Mouse (Mus musculus): ENCODE results near the gene Rab13. TPM values are rescaled to one million over a fixed set of nuclear protein-coding genes. Genes with fewer than 3 reads are reported as not detected.
A peak's percentile ranks its signal among the peaks of the same experiment; 100 is the strongest.

Gene Rab13
- polyA plus RNA-seq, 2 experiments: 2.9 to 4.3 TPM

GRCm38 (mm10) chr3:90265034-90265931 lies 51.8 kb downstream of the Rab13 start, which contains the start of gene Dennd4b:
Gene Dennd4b (plus strand): TSS chr3:90265185.
- H3K9me3 ChIP-seq (ENCODE audit: control insufficient read depth, low read length): no peaks in the 10 kb centered on the region
- H3K4me2 ChIP-seq (ENCODE audit: low read depth): peak within 1 kb of the TSS; percentile 99
- peaks cover 6 to 23% of the 10 kb centered on the region in 2 experiments for H3K4me1 ChIP-seq (replicated peaks; ENCODE audit: control insufficient read depth in 2 of 2, insufficient read depth in 2 of 2, low read length in 1 of 2)
- peaks cover 6% of the 10 kb centered on the region; the same call in 1 of the 2 replicates for H3K36me3 ChIP-seq (replicated peaks; ENCODE audit: control insufficient read depth, insufficient read depth, low read depth)
- H3K27ac ChIP-seq: peak within 1 kb of the TSS; percentile 57
- peak; percentile 68 to 76 (median 69) for DNase-seq (ENCODE audit: low read depth in 3 of 3, low spot score in 3 of 3)
- peak; percentile 94 for ATAC-seq (ENCODE audit: insufficient read depth)
- WGBS (ENCODE audit: insufficient replicate concordance): under 1% methylated on average over 81 of the region's 87 CpGs
- no peaks in the 10 kb centered on the region for H3K27me3 ChIP-seq (ENCODE audit: control insufficient read depth, insufficient read depth, low read length)
- TF ChIP-seq CTCF (IDR thresholded peaks at IDR 0.05; ENCODE audit: low read depth) (peak; percentile 96), EP300 (IDR thresholded peaks at IDR 0.05; ENCODE audit: low read depth) (no peak)
- H3K9ac ChIP-seq (replicated peaks): peak within 1 kb of the TSS; percentile 78
- peak within 1 kb of the TSS; percentile 83 to 90 for H3K4me3 ChIP-seq (ENCODE audit: insufficient read depth in 1 of 2, low read depth in 2 of 2, low read length in 2 of 2)

GRCm38 (mm10) chr3:90265932-90266741 lies 52.6 kb downstream of the Rab13 start:
- Histone ChIP-seq H3K27ac (peak overlapping the region; percentile 57), H3K27me3 (ENCODE audit: control insufficient read depth, insufficient read depth, low read length) (no peaks in the 10 kb centered on the region), H3K9me3 (ENCODE audit: control insufficient read depth, low read length) (no peaks in the 10 kb centered on the region), H3K4me3 (ENCODE audit: insufficient read depth in 1 of 2, low read depth in 2 of 2, low read length in 2 of 2) (peak overlapping the region; percentile 83 to 90), H3K36me3 (replicated peaks; ENCODE audit: control insufficient read depth, insufficient read depth, low read depth) (peaks cover 6% of the 10 kb centered on the region; the same call in 1 of the 2 replicates), H3K4me2 (ENCODE audit: low read depth) (peak overlapping the region; percentile 99), H3K9ac (replicated peaks) (peak overlapping the region; percentile 78), H3K4me1 (replicated peaks; ENCODE audit: control insufficient read depth in 2 of 2, insufficient read depth in 2 of 2, low read length in 1 of 2) (peaks cover 6 to 23% of the 10 kb centered on the region in 2 experiments)
- DNase-seq (ENCODE audit: low read depth in 3 of 3, low spot score in 3 of 3) (peak in 1 of 3 experiments; percentile 30), ATAC-seq (ENCODE audit: insufficient read depth) (peak; percentile 2; the same call in 1 of the 2 replicates)
- 7% methylated on average over 16 of the region's 16 CpGs for WGBS (ENCODE audit: insufficient replicate concordance)
- TF ChIP-seq CTCF (IDR thresholded peaks at IDR 0.05; ENCODE audit: low read depth) (no peak), EP300 (IDR thresholded peaks at IDR 0.05; ENCODE audit: low read depth) (no peak)

GRCm38 (mm10) chr3:90266901-90267775 lies 53.6 kb downstream of the Rab13 start:
- H3K4me1 ChIP-seq (replicated peaks; ENCODE audit: control insufficient read depth in 2 of 2, insufficient read depth in 2 of 2, low read length in 1 of 2): peaks cover 6 to 23% of the 10 kb centered on the region in 2 experiments
- ATAC-seq (ENCODE audit: insufficient read depth) (no peak), DNase-seq (ENCODE audit: low read depth in 3 of 3, low spot score in 3 of 3) (no peak)
- no peak overlapping the region; the same call in none of the 2 replicates for H3K9ac ChIP-seq (replicated peaks)
- no peak overlapping the region for H3K27ac ChIP-seq
- H3K27me3 ChIP-seq (ENCODE audit: control insufficient read depth, insufficient read depth, low read length): no peaks in the 10 kb centered on the region
- peak overlapping the region; percentile 99 for H3K4me2 ChIP-seq (ENCODE audit: low read depth)
- WGBS (ENCODE audit: insufficient replicate concordance): 79% methylated on average over 20 of the region's 20 CpGs
- peak overlapping the region in 1 of 2 experiments; percentile 83; a peak in 2 of 4 replicates for H3K4me3 ChIP-seq (ENCODE audit: insufficient read depth in 1 of 2, low read depth in 2 of 2, low read length in 2 of 2)
- H3K9me3 ChIP-seq (ENCODE audit: control insufficient read depth, low read length): no peaks in the 10 kb centered on the region
- no peak for TF ChIP-seq CTCF (IDR thresholded peaks at IDR 0.05; ENCODE audit: low read depth)
- no peak for TF ChIP-seq EP300 (IDR thresholded peaks at IDR 0.05; ENCODE audit: low read depth)
- peaks cover 2% of the 10 kb centered on the region; the same call in 1 of the 2 replicates for H3K36me3 ChIP-seq (replicated peaks; ENCODE audit: control insufficient read depth, insufficient read depth, low read depth)

- Histone ChIP-seq H3K4me3 (ENCODE audit: insufficient read depth in 1 of 2, low read depth in 2 of 2, low read length in 2 of 2) (no peak overlapping the region), H3K27ac (no peak overlapping the region), H3K4me2 (ENCODE audit: low read depth) (no peak overlapping the region), H3K4me1 (replicated peaks; ENCODE audit: control insufficient read depth in 2 of 2, insufficient read depth in 2 of 2, low read length in 1 of 2) (peaks cover 6 to 23% of the 10 kb centered on the region in 2 experiments), H3K9me3 (ENCODE audit: control insufficient read depth, low read length) (no peaks in the 10 kb centered on the region), H3K36me3 (replicated peaks; ENCODE audit: control insufficient read depth, insufficient read depth, low read depth) (peaks cover 2% of the 10 kb centered on the region; the same call in 1 of the 2 replicates), H3K27me3 (ENCODE audit: control insufficient read depth, insufficient read depth, low read length) (no peaks in the 10 kb centered on the region), H3K9ac (replicated peaks) (no peak overlapping the region)
- no peak for DNase-seq (ENCODE audit: low read depth in 3 of 3, low spot score in 3 of 3)
- WGBS (ENCODE audit: insufficient replicate concordance): 87% methylated on average over 11 of the region's 11 CpGs
- no peak for ATAC-seq (ENCODE audit: insufficient read depth)
- TF ChIP-seq EP300 (IDR thresholded peaks at IDR 0.05; ENCODE audit: low read depth): no peak
- no peak for TF ChIP-seq CTCF (IDR thresholded peaks at IDR 0.05; ENCODE audit: low read depth)
These were observed 54.7 kb downstream of the Rab13 start for GRCm38 (mm10) chr3:90268190-90268589.

Measured in liver, embryonic 14.5 days (tissue).